Mouse (Mus musculus): ENCODE measurements around the gene Spem2. TPM values are rescaled to one million over a fixed set of nuclear protein-coding genes. Genes with fewer than 3 reads are reported as not detected.
A peak's percentile ranks its signal among the peaks of the same experiment; 100 is the strongest.

Gene Spem2
- polyA plus RNA-seq, 1 experiment: not detected

DNA sequence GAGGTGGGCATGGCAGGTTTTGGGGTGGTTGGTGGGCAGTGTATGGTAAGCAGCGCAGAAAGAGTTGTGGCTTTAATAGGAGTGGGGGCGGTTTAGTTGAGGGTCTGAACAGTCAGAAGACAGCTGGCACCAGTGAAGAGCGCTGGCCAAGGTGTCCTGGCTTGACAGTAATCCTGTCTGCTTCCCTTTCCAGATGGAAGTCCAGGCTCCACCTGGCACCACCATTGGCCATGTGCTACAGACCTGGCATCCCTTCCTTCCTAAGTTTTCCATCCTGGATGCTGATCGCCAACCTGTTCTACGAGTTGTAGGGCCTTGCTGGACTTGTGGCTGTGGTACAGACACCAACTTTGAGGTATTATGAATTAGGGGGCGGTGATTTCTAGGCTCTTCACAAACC, 29.8 kb upstream of the Spem2 start:
- H3K9ac ChIP-seq (ENCODE audit: low read depth, poor library complexity, severe bottlenecking): 0 out of 2 replicates have a peak overlapping the region, but pooled peaks have one; percentile 48
- TF ChIP-seq CTCF (IDR thresholded peaks at IDR 0.05; ENCODE audit: low read depth, low read length) (no peak), POLR2A (IDR thresholded peaks at IDR 0.05; ENCODE audit: insufficient read depth, low read length) (no peak), EP300 (IDR thresholded peaks at IDR 0.05; ENCODE audit: insufficient read depth, low read depth, low read length) (no peak)
- peak overlapping the region; percentile 76; the same call in 1 of the 2 replicates for H3K4me3 ChIP-seq (ENCODE audit: low read depth, low read length)
- peaks cover 14% of the 10 kb centered on the region for H3K36me3 ChIP-seq (ENCODE audit: control insufficient read depth, insufficient read depth, low read length, poor library complexity, severe bottlenecking)
- H3K27me3 ChIP-seq (ENCODE audit: control insufficient read depth, insufficient read depth, low read length, poor library complexity, severe bottlenecking): no peaks in the 10 kb centered on the region
- H3K9me3 ChIP-seq (replicated peaks; ENCODE audit: control insufficient read depth, insufficient read depth, low read length, poor library complexity, severe bottlenecking): no peaks in the 10 kb centered on the region
- H3K27ac ChIP-seq (ENCODE audit: insufficient read depth, low read length): no peak overlapping the region
- peaks cover 4% of the 10 kb centered on the region for H3K4me1 ChIP-seq (ENCODE audit: control insufficient read depth, insufficient read depth, low read length)

DNA sequence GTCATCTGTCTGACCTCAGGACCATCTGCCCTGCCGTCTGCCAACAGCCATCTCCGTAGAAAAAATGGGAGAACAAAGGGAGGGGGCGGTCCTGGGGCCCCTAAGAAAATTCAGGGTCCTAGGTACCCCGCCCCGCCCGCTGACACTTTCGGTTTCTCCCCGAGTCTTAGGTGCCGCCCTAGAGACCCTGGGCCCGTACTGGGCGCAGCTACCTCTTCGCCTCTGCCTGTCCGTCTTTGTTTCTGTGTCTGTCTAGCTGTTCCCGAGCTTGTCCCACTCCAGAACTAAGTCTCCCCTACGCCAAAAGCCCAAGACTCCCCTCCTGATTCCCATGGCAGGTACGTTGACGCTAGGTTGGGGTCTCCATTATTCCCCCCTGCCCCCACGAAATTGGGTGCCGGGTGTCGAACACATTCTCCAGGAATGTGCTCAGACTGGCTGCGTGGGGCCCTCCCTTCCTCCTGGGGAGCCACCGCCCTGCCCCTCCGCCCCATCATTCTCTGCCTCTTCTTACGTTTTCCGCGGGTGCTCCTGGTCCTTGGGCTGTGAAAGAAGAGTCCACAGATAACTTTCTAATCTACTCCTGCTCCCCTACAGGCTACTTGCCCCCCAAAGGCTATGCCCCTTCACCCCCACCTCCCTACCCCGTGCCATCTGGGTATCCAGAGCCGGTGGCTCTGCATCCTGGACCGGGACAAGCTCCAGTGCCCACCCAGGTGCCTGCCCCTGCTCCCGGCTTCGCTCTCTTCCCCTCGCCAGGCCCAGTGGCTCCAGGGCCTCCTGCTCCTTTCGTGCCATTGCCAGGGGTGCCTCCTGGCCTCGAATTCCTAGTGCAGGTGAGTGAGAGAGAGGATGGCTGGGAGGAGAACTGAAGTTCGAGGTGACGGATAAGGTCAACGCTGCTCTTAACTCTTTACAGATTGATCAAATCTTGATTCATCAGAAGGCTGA, 28.7 kb upstream of the Spem2 start:
- peak overlapping the region; percentile 76 for H3K4me3 ChIP-seq (ENCODE audit: low read depth, low read length)
- no peaks in the 10 kb centered on the region for H3K27me3 ChIP-seq (ENCODE audit: control insufficient read depth, insufficient read depth, low read length, poor library complexity, severe bottlenecking)
- H3K36me3 ChIP-seq (ENCODE audit: control insufficient read depth, insufficient read depth, low read length, poor library complexity, severe bottlenecking): peaks cover 14% of the 10 kb centered on the region
- H3K9ac ChIP-seq (ENCODE audit: low read depth, poor library complexity, severe bottlenecking): peak overlapping the region; percentile 48
- H3K9me3 ChIP-seq (replicated peaks; ENCODE audit: control insufficient read depth, insufficient read depth, low read length, poor library complexity, severe bottlenecking): no peaks in the 10 kb centered on the region
- H3K4me1 ChIP-seq (ENCODE audit: control insufficient read depth, insufficient read depth, low read length): peaks cover 4% of the 10 kb centered on the region
- H3K27ac ChIP-seq (ENCODE audit: insufficient read depth, low read length): no peak overlapping the region
- TF ChIP-seq CTCF (IDR thresholded peaks at IDR 0.05; ENCODE audit: low read depth, low read length) (no peak), POLR2A (IDR thresholded peaks at IDR 0.05; ENCODE audit: insufficient read depth, low read length) (no peak), EP300 (IDR thresholded peaks at IDR 0.05; ENCODE audit: insufficient read depth, low read depth, low read length) (no peak)

DNA sequence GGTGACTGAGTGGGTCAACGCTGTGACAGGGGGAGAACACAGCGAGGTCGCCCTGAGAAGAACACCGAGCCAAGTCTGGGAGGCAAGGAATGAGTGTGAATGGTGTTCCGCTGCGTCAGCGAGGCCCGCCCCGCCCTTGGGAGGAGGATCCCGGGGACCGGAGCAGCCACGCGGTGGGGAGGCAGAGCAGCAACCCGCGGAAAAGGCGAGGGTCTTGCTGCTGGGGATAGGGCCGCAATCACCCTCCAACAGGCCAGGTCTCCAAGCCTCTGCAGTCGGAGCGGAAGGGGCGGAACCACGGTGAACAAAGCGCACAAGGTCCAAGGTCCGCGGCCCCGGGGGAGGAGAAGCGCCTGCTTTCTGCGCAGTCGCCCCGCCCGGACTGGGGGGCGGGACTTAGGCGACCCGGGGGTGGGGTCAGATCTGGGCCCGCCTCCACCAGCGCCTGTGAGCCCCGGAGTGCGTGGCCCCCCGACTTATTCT, 28.0 kb upstream of the Spem2 start, which contains the start of gene Plscr3:
TSS of gene Plscr3 (plus strand) at position 179 of the 483 bp plus-strand sequence.
- TF ChIP-seq POLR2A (IDR thresholded peaks at IDR 0.05; ENCODE audit: insufficient read depth, low read length) (peak; percentile 86), CTCF (IDR thresholded peaks at IDR 0.05; ENCODE audit: low read depth, low read length) (no peak), EP300 (IDR thresholded peaks at IDR 0.05; ENCODE audit: insufficient read depth, low read depth, low read length) (no peak)
- Histone ChIP-seq H3K27ac (ENCODE audit: insufficient read depth, low read length) (peak within 1 kb of the TSS; percentile 59), H3K36me3 (ENCODE audit: control insufficient read depth, insufficient read depth, low read length, poor library complexity, severe bottlenecking) (peaks cover 7% of the 10 kb centered on the region), H3K27me3 (ENCODE audit: control insufficient read depth, insufficient read depth, low read length, poor library complexity, severe bottlenecking) (no peaks in the 10 kb centered on the region), H3K9ac (ENCODE audit: low read depth, poor library complexity, severe bottlenecking) (peak within 1 kb of the TSS; percentile 48), H3K9me3 (replicated peaks; ENCODE audit: control insufficient read depth, insufficient read depth, low read length, poor library complexity, severe bottlenecking) (no peaks in the 10 kb centered on the region), H3K4me1 (ENCODE audit: control insufficient read depth, insufficient read depth, low read length) (peaks cover 4% of the 10 kb centered on the region), H3K4me3 (ENCODE audit: low read depth, low read length) (peak within 1 kb of the TSS; percentile 80)

DNA sequence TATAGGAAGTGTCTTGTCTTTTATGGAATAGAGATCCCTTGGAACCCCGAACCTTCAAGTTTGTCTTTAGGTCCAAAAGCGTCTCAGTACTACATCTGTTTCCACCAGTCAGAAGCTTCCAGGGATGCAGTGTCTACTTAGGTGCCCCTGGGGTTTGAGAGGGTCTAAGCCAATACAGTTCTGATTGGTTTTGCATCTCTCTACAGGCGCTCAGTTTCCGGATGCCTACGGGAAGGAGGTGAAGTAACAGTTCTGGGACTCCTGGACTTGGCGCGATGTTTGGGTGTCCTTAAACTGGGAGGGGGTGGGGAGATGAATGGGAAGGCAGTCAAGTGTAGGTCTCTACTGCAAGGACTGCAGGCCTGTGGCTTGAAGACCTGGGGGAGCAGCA, 20.4 kb upstream of the Spem2 start:
- Histone ChIP-seq H3K9ac (ENCODE audit: low read depth, poor library complexity, severe bottlenecking) (peak overlapping the region; percentile 76), H3K27ac (ENCODE audit: insufficient read depth, low read length) (peak overlapping the region; percentile 49), H3K27me3 (ENCODE audit: control insufficient read depth, insufficient read depth, low read length, poor library complexity, severe bottlenecking) (no peaks in the 10 kb centered on the region), H3K4me1 (ENCODE audit: control insufficient read depth, insufficient read depth, low read length) (no peaks in the 10 kb centered on the region), H3K36me3 (ENCODE audit: control insufficient read depth, insufficient read depth, low read length, poor library complexity, severe bottlenecking) (no peaks in the 10 kb centered on the region), H3K9me3 (replicated peaks; ENCODE audit: control insufficient read depth, insufficient read depth, low read length, poor library complexity, severe bottlenecking) (no peaks in the 10 kb centered on the region), H3K4me3 (ENCODE audit: low read depth, low read length) (peak overlapping the region; percentile 96)
- no peak for TF ChIP-seq EP300 (IDR thresholded peaks at IDR 0.05; ENCODE audit: insufficient read depth, low read depth, low read length)
- no peak for TF ChIP-seq CTCF (IDR thresholded peaks at IDR 0.05; ENCODE audit: low read depth, low read length)
- no peak for TF ChIP-seq POLR2A (IDR thresholded peaks at IDR 0.05; ENCODE audit: insufficient read depth, low read length)

DNA sequence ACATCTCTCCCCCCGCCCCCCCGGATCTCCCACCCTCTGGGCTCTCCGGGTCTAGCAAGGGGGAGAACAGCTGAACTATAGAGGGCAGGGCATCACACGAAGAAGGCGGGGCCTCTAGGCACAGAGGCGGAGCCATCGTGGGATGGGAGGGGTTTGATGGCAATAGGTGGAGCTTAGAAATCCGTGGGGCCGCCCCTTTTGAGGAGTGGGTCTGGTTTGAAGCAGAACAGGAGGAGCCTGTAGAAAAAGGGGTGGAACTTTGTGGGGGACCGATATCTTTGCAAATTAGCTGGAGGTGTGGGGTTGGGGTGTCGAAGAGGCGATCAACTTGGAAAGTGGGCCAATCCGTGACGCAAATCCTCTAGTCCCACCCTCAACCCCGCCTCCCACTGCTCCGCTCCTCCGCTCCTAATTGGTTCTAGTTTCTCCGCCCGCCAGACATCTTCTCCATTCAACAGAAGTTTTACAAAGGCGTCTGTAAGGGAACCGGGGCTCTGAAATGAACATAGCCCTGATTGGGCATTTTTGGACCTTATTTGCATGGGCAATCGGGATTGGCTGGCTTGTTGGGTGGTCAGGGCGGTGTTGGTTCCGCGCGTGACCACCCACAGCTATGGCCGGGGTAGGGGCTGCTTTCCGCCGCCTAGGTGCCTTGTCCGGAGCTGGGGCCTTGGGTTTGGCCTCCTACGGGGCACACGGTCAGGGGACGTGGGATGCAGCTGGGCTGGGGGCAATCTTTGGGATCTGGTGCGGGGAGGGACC, 19.9 kb upstream of the Spem2 start, which contains the start of gene Tmem256:
TSS of gene Tmem256 (plus strand) at position 563 of the 762 bp plus-strand sequence.
- Histone ChIP-seq H3K9me3 (replicated peaks; ENCODE audit: control insufficient read depth, insufficient read depth, low read length, poor library complexity, severe bottlenecking) (no peaks in the 10 kb centered on the region), H3K27ac (ENCODE audit: insufficient read depth, low read length) (peak within 1 kb of the TSS; percentile 49)

More for the DNA sequence above, 19.9 kb upstream of the Spem2 start, which contains the start of gene Tmem256:
- no peaks in the 10 kb centered on the region for H3K36me3 ChIP-seq (ENCODE audit: control insufficient read depth, insufficient read depth, low read length, poor library complexity, severe bottlenecking)
- peak within 1 kb of the TSS; percentile 94 for H3K9ac ChIP-seq (ENCODE audit: low read depth, poor library complexity, severe bottlenecking)
- TF ChIP-seq CTCF (IDR thresholded peaks at IDR 0.05; ENCODE audit: low read depth, low read length) (no peak), EP300 (IDR thresholded peaks at IDR 0.05; ENCODE audit: insufficient read depth, low read depth, low read length) (no peak), POLR2A (IDR thresholded peaks at IDR 0.05; ENCODE audit: insufficient read depth, low read length) (peak; percentile 59)
- no peaks in the 10 kb centered on the region for H3K27me3 ChIP-seq (ENCODE audit: control insufficient read depth, insufficient read depth, low read length, poor library complexity, severe bottlenecking)
- peak within 1 kb of the TSS; percentile 96 for H3K4me3 ChIP-seq (ENCODE audit: low read depth, low read length)
- no peaks in the 10 kb centered on the region for H3K4me1 ChIP-seq (ENCODE audit: control insufficient read depth, insufficient read depth, low read length)
